Mouse (Mus musculus) heart, adult 2 months (tissue): ENCODE results near the gene Tnfsfm13.

ENCODE experiments used
- CTCF ChIP-seq: fragments of 200-600 bp; IDR thresholded peaks from 2 replicates; pipeline ENCODE4 v1.8.1; 2022; ENCODE audit warnings: antibody characterized with exemption, mild to moderate bottlenecking, moderate library complexity
- EP300 ChIP-seq: fragments of 200-500 bp; IDR thresholded peaks from 2 replicates; pipeline ENCODE4 v1.6.1; 2011; ENCODE audit warnings: low read depth, low read length, control low read depth; ENCODE audit not compliant: insufficient read depth

DNA sequence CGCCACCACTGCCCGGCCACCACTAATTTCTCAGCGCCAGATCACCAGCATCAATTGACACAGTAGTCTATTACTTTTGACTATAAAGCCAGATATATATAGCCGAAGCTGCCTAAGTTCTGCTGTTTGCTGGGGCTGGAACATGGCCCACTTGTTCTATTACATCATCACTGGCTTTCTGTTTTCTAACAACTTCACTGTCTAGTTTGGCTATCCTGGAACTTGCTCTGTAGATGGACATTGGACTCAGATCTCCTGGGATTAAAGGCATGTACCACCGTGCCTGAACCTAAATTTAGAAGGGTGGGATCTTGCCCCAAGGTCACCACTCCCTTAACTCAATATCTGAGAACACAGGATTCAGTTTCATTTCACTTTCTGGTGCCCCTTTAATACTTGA lies 50.0 kb downstream of the Tnfsfm13 start:
- TF ChIP-seq EP300 (no peak), CTCF (no peak)
